Mouse (Mus musculus): ENCODE measurements around the gene Rhbdd1.

DNA sequence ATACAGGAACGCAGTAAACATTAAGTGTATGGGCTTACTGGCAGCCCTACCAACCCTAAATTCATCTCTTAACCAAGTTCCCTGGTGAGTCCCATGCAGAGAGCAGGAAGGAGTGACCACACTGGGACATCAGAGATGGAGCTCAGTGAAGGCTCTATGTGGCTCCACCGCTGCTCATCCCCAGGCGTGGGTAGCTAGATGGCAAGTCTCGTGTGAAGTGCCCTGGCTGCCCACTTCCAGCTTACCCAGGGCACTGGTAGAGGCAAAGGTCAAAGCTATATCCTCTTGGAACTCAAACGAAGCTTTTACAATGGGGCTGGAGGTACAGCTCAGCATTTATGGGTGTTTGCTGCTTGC, 117.4 kb downstream of the Rhbdd1 start:
- no peak for TF ChIP-seq CTCF (IDR thresholded peaks at IDR 0.05; ENCODE audit: insufficient read depth, low read depth, low read length)
- no peak for TF ChIP-seq POLR2A (IDR thresholded peaks at IDR 0.05; ENCODE audit: insufficient read depth, low read depth, low read length)
